Mouse (Mus musculus): ENCODE measurements around the gene Themis.
A peak's percentile ranks its signal among the peaks of the same experiment; 100 is the strongest.

Themis gene

DNA sequence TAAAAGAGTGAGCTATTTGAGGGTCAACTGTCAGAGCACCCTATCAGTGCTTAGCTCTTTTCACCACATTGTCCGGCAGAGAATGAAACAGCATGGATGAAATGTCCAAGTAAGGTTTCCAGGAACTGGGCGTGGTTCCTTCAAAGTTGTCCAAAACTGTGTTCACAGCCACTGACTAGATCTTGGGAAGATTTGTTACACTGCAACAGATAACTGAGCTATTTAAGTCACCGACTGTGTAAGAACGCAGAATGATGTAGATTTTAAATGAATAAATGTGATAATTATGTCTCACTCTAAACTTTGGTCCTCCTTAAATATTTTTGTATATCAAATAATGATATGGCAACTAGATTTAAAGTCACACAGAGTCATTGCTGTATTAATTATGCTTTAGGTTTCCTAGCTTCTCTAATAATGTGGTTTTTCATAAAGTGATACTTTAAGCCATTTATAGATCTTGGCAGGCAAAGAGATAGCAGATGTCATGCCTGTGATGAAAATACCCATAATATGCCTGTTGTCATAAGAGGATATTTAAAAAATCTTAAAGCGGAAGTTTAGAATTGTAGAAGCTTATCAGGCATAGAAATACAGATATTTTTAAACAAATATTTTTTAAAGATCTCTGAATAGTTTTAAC is 143.9 kb downstream of the Themis start:
- no peak for DNase-seq

DNA sequence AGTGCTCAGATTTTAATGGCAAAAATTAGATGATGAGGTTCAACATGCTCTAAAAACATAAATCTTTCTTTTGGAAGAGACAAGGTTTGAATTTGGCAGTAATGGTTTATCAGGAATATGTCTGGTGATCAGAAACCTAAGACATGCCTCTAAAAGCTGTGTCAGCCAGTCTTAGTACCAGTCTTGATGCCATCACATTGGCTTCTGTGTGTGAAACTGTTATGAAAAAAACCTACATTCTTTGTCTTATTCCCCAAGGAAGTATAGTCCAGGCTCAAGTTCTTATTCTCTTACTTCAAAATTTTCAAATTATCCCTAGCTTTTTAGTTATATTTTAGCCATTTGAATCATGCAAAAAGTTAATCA is 144.4 kb downstream of the Themis start:
- DNase-seq = no peak

DNA sequence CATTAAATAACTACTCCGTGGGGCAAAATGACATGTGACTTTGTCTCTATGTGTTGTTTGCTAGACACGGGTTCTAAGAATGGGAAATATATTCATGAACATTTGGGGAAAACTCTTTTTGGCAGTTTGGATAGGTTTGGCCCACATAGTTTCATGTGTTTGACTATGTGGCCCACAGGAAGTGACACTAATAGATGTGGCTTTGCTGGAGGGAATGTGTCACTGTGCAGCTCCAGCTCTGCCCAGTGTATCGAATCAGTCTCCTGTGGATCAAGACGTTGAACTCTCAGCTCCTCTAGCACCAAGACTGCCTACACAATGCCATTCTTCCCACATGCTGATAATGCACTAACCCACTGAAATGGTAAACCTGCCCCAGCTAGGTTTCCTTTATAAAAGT is 148.0 kb downstream of the Themis start:
- DNase-seq = no peak

DNA sequence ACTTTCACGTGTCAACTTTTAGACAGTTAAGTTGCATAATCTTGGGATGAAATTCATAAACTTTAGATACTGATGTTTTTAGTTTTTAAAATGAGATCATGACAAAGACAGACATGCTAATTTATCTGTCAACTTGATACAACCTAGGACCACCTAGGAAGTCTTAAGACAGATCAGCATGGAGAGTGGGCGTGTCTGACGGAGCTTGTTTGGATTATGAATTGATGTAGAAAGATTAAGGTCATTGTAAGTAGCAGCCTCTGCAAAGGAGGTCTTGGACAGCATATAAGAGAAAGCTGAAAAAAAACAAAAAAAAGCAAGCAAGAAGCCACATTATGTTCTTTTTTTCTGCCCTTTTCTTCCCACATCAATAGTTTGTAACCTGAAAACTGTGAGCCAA is 154.2 kb downstream of the Themis start:
- DNase-seq = no peak

DNA sequence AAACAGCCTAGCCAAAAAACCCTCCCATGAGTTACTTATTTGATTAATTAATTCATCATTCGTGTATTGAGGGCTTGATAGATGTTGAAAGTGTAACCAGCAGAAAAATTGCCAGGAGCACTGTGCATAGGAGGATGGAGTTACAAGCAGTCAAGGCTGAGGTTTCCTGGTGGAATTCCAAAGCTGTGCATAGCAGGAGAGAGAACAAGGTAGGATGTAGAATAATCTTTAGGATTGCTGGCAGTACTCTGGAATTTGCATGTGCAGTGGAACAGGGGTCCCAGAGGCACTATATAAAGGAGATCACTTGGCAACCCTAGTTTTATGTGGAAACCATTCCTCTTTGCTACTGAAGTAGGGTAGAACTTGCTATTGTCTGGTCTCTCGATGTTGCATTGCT is 174.4 kb downstream of the Themis start:
- DNase-seq = no peak

DNA sequence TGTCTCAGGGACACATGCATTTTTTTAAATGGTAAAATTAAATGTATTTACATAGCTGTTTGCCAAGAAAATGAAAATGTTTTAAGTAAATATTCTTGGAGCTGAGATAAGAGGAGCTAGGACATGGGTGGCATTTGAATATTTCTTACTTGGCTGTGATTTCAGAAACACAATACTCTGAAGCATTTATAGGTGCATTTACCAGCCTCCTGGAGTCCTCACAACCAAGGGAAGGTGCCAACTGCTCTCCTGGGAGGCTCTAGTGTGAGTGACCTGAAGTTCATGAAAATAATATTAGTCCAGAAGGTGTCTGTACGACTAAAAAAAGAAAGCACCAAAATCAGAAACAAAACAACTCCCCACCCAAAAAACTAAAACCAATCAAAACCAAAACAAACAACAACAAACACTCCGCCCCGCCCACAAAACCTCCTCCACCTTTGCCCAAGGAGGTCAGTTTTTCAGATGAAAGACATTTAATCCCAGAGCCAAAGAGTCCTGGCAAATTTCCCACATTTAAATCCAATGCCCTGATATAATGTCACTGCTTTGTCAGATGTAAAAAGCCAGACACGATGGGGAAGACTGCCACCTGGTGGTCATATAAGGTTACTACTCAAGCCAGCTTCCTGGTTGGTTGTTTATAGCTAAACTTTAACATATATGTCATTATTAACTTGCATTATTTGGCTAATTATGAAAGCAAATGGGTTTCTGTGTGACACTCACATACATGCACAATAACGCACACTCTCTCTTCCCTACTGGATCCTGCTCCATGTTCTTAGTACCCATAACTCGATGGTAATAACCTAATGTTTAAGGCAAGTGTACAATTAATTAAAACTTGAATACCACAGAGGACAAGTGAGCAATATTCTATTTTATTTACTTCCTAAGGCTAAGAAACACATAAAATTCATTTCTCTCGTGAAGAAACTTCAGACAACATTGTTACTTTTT is 175.9 kb downstream of the Themis start:
- peak; percentile 50 for DNase-seq

DNA sequence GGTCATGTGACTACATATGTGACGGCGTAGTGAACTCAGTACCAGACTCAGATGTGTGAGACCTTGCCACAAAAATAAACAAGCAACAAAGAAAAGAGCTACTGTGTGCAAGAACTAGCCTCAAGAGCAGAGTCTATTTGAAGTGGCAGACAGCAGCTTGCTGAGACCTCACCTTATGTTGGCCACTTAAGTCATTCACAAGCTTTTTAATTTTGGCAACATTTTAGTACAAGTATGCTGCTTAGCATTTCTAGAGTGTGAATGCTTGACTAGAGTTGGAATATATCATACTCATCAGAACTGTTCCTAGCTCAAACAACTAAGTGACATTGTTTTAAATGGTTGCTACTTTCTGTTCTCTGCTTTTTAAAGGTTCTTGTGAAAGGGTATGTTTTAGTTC is 188.0 kb downstream of the Themis start:
- no peak for DNase-seq

DNA sequence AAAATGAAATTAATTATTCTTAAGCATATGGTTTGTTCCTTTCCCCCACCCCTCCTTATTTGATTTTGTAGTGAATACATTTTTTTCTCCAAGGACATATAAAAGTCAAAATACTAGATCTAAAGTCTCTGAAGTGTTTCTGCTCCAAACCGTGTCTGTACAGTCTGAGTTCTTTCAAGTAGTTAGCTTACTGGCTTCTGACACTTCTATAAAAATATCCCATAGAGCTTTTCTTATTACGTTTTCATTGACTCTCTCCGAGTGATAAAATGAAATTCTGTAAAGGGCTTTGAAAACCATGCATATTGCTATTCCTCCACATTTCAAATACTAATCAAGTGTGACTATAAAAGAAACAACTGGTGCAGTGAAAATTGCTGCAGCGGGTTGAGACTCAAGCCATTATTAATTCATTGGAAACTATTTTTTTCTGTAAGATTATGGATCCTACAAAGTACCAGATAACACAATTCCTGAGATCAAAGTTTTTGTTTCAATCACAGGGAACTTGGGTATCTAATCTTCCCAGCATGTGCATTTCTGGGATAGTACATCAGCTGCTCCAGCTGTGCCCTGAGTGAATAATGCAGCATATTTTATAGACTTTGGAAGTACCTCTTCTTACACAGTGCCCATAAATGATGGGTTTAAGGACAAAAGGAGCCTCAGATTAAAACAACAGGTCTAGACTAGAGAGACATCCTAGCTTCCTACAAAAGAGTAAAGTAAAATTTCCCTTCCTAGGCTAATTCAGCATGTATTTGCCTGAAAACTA is 202.6 kb downstream of the Themis start:
- no peak for DNase-seq

DNA sequence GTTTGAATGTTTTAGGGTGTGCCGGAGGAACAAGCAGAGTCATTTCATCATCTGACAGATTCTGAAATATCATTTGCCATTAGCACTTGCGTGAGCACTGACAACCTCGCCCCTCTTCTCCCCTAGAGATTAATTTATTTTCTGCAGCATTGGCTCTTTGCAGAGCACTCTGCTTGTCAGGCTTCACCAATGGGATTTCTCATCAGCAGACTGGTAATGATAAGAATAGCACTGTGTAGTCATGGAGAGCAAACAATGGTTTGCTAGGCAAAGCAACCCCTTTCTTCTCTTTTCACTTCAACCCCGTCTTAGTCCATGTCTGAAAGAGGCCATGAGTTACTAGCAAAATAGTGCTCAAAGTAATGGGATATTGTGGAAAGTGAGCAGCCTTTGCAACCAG is 206.4 kb downstream of the Themis start:
- no peak for DNase-seq

DNA sequence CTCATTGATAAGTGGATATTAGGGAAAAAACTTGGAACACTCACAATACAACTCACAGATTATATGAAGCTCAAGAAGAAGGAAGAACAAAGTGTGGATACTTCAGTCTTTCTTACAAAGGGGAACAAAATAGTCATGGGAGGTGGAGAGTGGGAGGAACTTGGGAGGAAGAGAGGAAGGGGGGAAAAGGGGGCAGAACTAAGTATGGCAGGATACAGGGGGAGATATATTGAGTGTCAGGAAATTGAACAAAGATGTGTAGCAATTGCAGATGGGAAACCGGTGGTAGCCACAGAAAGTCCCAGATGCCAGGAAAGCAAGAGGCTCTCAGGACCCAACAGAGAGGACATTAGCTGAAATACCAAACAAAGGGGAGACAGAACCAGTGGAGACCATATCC is 219.5 kb downstream of the Themis start:
- no peak for DNase-seq

DNA sequence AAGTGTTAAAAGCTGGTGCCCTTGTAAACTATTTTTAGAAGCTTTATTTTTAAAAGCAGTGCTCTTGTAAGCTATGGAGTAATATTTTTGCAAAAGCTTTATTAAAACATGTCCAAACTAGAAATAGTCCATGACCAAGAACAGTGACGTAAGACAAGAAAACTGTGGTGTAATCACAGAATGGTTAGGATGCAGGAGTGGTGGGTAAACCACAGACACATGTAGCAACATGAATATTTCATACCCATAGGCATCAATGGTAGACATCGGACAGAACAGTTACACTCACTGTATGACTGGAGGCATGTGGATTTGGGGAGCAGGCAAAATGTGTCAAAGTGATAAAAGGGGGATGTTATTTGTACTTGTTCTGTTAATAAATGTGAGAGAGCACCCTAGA is 222.7 kb downstream of the Themis start:
- no peak for DNase-seq

DNA sequence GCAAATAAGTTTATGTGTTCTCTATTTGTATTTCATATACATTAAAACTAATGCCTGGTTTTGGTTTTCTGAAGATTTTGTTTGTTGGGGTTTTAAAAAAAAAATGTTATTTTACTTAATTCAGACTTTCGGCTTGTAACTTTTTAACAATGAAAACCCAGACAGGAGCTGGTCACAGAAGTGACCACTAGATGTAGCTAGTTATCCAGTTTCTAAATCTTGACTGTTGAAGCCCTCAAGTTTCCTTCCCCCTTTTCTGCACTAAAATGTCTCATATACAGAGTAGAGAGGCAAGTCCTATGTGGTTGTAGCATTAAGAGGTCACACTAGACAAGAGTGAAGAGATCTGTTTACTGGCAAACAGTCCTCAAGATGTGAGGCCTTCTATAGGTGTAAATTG is 230.2 kb downstream of the Themis start:
- DNase-seq = no peak

Data from kidney, postnatal 14 days (tissue).